Mouse (Mus musculus): ENCODE data around the gene Cartpt.
"Not testable (repeated sequence)": the region's sequence is repeated elsewhere in the genome, so short reads cannot be mapped to it uniquely, and the experiment has no call there.

Gene Cartpt

DNA sequence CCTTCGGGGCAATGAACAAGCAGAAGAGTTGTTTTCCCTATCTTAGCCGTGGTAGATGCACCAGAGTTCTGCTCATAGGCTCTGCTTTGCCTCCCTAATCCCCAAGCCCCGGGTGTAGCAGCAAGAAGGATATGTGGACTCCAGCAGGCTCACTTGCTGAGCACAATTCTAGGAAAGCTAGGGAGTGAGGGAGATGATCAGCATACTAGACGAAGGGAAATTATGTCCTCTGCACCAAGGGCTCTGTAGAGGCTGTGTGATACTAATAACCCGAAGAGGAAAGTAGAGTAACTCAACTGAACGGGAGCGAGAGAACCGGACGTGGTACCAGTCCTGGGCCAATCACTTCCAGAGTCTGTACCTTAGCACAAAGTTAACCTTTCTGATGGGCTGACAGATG is at the start of gene Cartpt:
Gene Cartpt, minus strand, starts transcription at position 127 of the 400 bp plus-strand sequence.
- no peak for DNase-seq (ENCODE audit: low spot score in 2 of 2)

DNA sequence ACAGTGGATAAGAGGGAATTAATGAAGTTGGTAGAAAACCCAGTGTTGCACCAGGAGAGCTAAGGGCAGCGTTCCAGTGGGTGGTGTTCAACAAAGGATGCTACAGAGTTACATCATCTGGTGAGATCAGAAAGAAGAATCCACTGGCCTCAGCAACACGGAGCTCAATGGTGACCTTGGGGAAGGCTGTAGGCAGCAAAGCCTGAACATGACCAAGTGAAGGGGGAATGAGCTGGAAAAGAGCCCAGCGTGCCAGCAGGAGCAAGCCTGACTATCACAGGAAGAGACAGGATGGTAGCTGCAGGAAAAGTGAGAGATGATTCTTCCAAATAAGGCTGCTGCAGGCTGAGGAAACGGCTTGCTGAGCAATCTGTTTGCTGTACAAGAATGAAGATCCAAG is 46.5 kb upstream of the Cartpt start:
- no peak for DNase-seq (ENCODE audit: low spot score in 2 of 2)

DNA sequence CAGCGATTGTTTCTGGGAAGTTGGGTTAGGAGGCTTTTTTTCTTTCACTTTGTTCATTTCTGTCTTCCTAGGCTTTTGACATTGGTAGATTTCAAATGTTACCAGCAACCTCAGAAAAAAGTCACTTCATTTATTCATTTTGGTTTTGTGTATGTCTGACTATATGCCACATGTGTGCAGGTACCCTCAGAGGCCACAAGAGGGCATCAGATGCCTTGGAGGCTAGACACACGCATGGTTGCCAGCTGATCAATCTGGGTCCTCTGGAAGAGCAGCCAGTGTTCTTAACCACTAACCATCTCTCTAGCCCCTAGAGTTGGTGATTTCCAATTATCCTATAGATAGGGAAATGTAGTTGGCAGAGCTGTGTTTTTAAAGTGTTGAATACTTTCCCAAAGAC is 42.6 kb upstream of the Cartpt start:
- no peak for DNase-seq (ENCODE audit: low spot score in 2 of 2)

DNA sequence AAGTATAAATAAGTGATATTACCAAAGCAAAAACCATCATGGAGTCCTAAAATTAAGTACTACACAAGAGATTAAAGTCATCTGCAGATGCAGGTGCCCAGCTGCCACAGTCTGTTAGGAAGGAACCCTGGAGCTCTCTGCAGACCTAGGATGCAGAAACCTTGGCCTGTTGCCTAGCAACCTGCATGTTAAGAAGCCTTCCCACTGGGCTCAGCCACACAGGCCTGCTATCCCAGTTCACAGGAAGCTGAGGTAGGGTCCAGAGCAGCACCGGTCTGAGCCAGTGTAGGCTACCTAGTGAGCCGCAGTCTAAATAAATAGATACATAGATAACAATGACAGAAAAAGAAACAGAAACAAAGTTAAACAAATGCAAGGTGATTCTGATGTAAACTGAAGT is 39.7 kb upstream of the Cartpt start:
- peak; percentile 25 to 41 for DNase-seq (ENCODE audit: low spot score in 2 of 2)

DNA sequence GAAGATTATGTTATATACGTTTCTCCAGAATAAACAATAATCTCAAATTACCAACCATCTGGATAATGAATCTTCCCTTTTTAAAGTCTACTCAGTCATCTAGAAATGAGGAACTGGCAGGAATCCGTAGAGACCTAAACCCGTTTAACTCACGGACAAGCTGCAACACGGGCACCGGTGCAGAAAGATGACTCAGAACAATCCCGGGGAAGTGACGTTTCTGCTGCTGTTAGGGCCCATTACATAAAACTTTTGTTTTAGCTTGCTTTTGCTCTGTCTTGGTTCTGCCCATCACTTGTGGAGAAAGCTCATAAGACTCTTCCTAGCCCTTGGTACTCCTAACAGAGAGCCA is 38.4 kb upstream of the Cartpt start:
- no peak for DNase-seq (ENCODE audit: low spot score in 2 of 2)

- DNase-seq (ENCODE audit: low spot score in 2 of 2): no peak
Measured at GRCm38 (mm10) chr13:99938606-99939319, 37.9 kb upstream of the Cartpt start.

- no peak for DNase-seq (ENCODE audit: low spot score in 2 of 2)
Measured at GRCm38 (mm10) chr13:99937741-99938140, 36.9 kb upstream of the Cartpt start.

DNA sequence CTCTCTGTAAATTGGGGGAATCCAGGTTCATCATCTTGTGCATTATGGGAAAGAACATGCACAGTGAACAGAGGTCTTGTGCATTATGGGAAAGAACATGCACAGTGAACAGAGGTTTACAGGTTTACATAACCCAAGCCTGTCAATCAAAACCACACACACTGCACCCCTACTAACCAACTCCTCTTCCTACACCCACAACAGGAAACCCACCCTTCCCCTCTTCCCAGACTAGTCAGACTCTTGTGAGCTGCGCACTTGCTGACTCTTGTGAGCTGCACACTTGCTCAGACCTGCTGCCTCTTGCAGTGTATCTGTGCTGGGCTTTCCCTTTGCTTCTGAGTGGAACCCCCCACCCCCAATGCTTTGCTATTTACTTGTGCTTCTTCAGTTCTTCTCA is 31.5 kb upstream of the Cartpt start:
- no peak for DNase-seq (ENCODE audit: low spot score in 2 of 2)

GRCm38 (mm10) chr13:99931502-99931901 is 30.6 kb upstream of the Cartpt start:
- no peak for DNase-seq (ENCODE audit: low spot score in 2 of 2)

- DNase-seq (ENCODE audit: low spot score in 2 of 2): no peak
Measured at GRCm38 (mm10) chr13:99926249-99926648, 25.4 kb upstream of the Cartpt start.

DNA sequence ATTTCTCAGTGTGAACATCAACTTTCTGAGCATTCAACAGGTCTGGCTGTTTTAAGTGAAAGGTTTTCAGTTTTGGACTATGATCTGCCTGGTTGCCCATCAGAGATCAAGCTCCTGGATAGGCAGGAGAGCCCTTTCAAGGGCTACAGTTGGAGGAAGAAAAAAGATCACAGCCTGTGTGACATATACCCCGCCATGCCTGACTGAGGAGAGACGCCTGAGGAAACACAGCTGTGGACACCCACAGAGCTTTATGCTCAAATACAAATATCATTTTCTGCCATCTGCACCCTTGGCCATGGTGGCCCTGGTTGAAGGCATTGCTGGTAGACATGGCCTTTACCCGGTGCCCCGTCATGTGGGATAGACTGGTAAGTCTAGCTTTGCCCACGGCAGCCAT is 14.7 kb upstream of the Cartpt start:
- no peak for DNase-seq (ENCODE audit: low spot score in 2 of 2)

DNA sequence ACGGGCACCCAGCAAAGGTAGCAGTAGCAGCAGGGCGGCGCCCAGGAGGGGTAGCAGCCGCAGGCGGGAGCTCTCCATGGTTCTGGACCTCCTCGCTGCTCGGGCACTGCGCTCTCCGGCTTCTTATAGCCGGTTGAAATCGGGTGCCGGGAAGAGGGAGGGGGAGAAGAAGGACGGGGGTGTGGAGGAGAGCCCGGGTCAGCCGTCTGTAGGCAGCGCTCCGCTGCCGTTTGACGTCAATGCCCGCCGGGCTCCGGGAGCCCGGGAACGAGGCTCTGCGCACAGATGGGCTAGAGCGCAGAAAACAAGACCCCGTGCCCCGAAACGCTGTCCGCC is 366 bp downstream of the Cartpt start:
- DNase-seq (ENCODE audit: low spot score in 2 of 2): no peak

DNA sequence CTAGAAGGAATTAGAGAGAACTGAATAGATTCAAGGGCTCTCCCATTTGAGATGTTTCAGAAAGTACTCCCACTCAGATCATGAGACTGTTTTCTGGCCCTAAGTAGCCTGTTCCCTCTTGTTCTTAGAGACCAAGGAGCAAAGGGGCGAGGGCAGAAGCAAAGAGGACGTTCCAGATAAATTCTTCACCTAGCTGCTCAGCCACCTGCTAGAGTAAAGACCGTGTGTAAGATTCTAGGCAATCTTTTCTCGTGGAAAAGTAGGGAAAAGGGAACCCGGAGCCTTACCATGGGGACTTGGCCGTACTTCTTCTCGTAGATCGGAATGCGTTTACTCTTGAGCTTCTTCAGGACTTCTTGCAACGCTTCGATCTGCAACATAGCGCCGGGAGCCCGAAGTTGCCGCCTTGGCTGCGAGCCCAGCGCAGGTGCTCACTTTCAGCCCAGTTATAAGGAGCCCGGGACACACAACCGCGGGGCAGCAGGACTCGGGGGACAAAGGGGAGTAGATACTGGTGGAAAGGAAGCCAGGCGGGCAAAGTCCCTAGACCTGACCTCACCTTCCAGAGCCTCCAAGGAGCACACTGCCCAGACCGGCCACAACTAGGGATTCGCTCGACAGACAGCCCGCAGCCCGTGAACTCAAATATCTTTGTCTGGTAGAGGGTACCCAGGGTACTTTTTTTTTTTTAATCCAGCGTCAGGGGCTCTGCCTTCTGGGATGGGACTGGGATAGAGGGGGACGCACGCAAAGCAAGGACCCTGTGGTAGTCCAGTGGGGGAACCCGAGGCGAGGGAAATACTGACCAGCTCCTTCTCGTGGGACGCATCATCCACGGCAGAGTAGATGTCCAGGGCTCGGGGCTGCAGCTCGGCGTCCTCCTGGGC is 978 bp downstream of the Cartpt start:
- DNase-seq (ENCODE audit: low spot score in 2 of 2): no peak

DNA sequence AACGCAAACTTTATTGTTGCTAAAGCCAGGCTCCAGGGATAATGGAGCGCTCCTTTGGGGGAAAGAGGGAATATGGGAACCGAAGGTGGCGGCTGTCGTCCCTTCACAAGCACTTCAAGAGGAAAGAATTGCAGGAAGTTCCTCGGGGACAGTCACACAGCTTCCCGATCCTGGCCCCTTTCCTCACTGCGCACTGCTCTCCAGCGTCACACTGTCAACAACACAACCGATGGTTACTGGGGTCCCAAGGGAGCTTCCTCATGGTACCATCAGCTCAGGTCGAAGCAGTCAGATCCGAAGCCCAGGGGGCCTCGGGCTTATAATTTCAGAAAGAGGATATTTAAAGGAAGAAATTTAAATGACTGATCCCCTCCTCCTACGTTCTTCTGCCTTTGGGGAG is 2.1 kb downstream of the Cartpt start:
- no peak for DNase-seq (ENCODE audit: low spot score in 2 of 2)

GRCm38 (mm10) chr13:99885636-99886035 is 15.3 kb downstream of the Cartpt start:
- no peak for DNase-seq (ENCODE audit: low spot score in 2 of 2)

DNA sequence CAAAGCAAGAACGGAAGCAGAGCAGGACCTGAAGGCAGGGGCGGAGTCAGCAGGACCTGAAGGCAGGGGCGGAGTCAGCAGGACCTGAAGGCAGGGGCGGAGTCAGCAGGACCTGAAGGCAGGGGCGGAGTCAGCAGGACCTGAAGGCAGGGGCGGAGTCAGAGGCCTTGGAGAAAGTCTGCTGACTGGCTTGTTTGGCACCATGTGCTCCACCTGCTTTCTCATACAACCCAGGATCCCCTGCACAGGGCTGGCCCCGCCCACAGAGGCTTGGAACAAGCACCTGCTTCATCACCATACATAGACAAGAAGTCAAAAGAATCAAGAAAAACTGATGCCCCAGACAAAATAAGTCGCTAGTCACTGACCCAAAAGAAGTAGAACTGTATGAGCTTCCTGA is 19.1 kb downstream of the Cartpt start:
- not testable (repeated sequence) for DNase-seq (ENCODE audit: low spot score in 2 of 2)

- DNase-seq (ENCODE audit: low spot score in 2 of 2): no peak
Measured at GRCm38 (mm10) chr13:99879696-99880095, 21.2 kb downstream of the Cartpt start.

DNA sequence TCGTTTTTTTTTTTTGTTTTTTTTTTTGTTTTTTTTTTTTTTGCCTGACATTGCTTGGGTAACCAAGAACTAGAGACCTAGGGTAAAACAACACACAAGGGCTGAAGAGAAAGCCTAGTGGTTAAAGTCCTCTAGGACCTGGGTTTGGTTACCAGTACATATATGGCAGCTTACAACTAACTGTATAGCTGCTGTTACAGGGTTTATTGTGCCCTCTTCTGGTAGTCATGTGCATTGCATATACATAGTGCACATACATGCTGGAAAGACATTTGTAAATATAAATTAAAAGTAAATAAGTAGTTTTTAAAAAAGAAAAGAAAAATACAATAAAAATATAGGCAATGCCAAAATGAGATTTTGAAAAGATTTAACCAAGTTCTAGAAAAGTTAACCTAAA is 28.8 kb downstream of the Cartpt start:
- no peak for DNase-seq (ENCODE audit: low spot score in 2 of 2)

DNA sequence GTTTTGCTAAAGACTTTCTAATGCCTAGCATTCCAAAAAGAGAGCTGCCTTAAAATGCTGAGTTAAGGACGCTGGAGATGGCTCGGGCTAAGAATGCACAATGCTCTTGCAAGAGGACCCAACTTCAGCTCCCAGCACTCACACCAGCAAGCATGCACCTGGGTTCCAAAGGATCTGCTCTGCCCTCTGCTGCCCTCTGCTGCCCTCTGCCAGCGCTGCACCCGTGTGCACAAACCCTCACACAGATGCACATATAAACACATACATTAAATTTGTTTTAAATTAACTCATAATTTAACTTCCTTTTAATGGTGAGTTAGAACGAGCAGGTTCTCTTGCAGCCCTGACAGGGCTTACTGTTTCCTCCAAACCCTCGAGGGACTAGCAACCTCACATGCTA is 32.5 kb downstream of the Cartpt start:
- DNase-seq (ENCODE audit: low spot score in 2 of 2): no peak

GRCm38 (mm10) chr13:99864331-99864730 is 36.6 kb downstream of the Cartpt start:
- DNase-seq (ENCODE audit: low spot score in 2 of 2): no peak

DNA sequence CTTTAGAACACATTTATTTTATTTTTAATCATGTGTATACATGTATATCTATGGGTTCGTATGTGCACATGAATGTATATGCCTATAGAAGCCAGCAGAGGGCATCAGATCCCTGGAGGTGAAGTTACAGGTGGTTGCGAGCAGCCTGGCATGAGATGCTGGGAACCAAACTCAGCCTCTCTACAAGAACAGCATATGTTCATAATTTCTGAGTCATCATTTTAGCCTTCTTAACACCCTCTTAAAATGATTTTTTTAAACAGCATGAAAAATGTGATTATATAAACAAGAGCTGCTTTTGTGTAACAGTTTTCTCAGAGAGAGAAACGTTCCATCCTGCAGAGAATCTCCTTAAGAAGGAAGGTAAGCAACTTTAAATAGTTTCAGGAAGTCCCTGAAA is 40.2 kb downstream of the Cartpt start:
- DNase-seq (ENCODE audit: low spot score in 2 of 2): no peak

- peak in 1 of 2 experiments; percentile 57 for DNase-seq (ENCODE audit: low spot score in 2 of 2)
Measured at GRCm38 (mm10) chr13:99859082-99859481, 41.8 kb downstream of the Cartpt start.

GRCm38 (mm10) chr13:99857879-99858278 is 43.0 kb downstream of the Cartpt start:
- DNase-seq (ENCODE audit: low spot score in 2 of 2): no peak
